Mouse (Mus musculus) neural tube, embryonic 10.5 days (tissue): ENCODE results near the gene Tmem30b.
"Not testable (repeated sequence)": the region's sequence is repeated elsewhere in the genome, so short reads cannot be mapped to it uniquely, and the experiment has no call there.

Source experiments
- DNase-seq: peaks from one replicate; pipeline ENCODE4 v3.0.0-alpha.2; 2017; ENCODE audit warnings: low spot score; ENCODE audit errors: extremely low spot score

Gene Tmem30b

GRCm38 (mm10) chr12:73546086-73546711 lies at the start of gene Tmem30b:
TSS of gene Tmem30b (minus strand) at chr12:73546392.
- DNase-seq, result no peak

DNA sequence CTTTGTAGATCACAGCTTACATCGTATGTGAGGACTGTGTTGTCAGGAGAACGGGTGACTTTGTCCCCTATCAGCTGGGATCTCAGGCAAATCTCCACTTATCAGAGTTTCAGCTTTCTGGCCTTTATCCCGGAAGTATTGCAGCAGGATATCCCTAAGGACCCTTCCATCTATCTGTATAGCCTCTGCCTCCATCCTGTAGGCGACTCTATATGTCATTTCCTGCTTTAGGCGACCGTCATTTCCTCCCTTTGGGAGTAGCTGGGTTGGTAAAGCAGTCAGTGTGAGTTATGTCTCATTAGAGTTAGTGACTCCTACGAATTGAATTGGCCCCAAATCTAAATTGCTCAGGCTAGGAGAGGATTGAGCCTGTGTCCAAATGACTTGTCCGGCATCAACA lies 49.0 kb upstream of the Tmem30b start:
- DNase-seq, result no peak

- no peak for DNase-seq
Observed at GRCm38 (mm10) chr12:73594177-73594745, 48.1 kb upstream of the Tmem30b start.

DNA sequence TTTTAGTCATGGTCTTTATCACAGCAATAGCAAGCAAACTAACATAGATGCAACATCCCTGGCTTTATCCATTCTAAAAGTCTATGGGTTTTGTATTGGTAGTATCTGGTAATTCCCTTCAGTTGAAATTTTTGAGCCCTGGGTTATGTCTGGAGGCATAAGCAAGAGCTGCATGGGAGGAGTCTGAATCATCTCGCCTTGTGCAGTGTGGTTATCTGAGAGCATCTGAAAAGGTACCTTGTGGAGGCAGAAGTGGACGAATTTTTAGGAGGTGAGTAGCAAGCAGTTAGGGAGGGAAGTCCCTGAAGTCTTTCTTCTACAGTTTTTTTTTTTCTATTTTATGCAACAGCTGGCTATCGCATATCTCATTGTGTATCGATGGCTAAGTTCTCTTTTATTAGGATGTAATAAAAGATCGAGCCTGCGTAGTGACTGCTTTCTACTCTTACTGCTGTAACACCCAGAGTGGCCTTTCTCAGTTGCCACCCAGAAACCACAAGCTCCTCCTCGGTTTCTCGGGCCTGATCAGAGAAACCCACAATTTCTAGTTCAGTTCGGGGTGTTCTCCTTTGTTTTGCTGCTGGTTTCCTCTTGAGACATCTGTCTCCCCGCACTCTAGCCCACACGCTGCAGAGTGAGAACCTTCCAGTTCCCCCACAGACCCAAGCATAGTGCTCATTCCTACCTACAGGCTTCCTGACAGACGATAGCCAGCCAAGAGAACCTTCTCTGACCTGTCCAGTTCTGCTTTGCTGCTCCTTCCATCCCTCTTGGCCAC lies 47.0 kb upstream of the Tmem30b start:
- no peak for DNase-seq

GRCm38 (mm10) chr12:73591625-73592024 lies 45.4 kb upstream of the Tmem30b start:
- no peak for DNase-seq

- no peak for DNase-seq
Observed at GRCm38 (mm10) chr12:73590627-73591276, 44.6 kb upstream of the Tmem30b start.

GRCm38 (mm10) chr12:73587262-73587661 lies 41.1 kb upstream of the Tmem30b start:
- DNase-seq, result no peak

DNA sequence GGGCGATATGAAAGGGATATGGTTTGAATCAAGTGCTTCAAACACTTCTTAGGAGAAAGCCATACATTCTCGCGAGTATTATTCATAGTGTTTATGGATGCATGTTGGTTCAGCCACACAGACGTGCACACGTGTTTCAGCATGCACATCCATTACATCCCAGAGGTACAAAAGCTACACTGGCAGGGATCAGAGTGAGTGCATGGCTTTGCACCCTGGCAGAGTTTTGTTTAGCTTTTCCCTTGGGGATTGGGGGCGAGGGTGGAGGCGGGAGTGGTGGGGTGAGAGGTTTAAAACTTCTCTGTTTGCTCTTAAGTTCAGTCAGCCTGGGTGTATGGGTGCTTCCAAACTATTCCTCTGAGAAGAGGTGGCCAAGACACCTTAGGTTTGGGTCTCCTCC lies 39.7 kb upstream of the Tmem30b start:
- DNase-seq, result peak; percentile 39

DNA sequence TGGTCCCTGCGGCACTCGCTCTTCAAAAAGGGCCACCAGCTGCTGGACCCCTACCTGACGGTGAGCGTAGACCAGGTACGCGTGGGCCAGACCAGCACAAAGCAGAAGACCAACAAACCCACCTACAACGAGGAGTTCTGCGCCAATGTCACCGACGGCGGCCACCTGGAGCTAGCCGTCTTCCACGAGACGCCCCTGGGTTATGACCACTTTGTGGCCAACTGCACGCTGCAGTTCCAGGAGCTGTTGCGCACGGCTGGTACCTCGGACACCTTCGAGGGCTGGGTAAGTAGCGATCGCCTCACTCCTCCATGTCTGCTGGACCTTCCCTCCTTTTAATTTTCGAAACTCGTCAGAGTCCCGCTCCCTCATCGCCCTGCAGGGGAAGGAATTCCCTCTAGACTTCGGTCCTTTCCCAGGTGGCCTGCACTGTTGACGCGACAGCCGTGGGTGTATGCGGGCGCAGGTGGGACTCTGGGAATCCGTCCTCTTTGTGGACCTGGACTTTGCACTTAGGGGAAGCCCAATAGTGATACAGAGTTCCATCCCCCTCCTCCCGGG lies 39.1 kb upstream of the Tmem30b start:
- peak; percentile 60 for DNase-seq

DNA sequence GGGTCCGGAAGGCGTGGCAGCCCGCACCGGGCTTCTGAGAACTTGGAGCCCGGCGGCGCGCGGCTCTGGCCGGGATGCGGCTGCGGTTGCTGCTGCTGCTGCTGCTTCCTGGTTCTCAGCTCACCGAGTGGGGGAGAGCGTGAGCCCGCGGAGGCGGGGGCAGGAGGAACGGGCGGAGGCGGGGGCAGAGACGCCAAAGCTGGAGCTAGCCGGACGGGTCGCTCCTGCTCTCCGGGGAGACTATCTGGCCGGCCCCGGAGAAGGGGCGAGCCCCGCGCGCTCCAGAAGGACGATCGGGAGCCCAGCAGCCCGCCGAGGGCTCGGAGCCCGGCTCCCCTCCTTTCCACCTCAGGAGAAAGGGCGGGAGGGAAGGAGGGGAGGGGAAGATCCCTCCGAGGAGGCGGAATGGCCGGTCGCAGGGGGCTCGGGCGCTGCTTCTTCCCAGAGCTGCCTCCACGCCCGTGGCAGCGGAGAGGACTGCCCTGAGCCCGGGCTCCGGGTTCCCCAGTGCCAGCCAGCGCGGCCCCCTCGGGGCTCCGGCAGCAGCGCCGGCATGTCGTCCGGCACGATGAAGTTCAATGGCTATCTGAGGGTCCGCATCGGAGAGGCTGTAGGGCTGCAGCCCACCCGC lies 38.5 kb upstream of the Tmem30b start, which contains the start of gene Prkch:
TSS of gene Prkch (plus strand) at position 187 of the 631 bp plus-strand sequence.
- peak; percentile 85 for DNase-seq

- DNase-seq, result no peak
Observed at GRCm38 (mm10) chr12:73583813-73584609, 37.8 kb upstream of the Tmem30b start.

DNA sequence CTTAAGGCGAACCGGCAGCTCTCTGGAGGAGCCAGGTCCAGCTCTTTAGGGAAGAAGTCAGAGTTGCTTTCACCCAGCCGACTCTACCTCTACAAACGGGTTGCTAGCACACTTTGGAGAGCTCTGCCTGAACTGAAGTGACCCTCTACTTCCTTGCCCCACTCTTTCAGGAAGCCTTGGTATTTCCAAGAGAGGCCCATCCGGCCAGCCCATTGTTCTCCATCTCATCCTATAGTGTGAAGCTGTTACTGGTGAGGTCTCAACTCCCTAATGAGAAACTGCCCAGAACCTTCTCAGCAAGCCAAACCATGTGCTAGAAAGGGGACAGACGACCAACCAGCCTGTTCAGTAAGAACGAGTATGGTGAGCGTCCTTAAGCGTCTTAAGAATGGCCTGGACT lies 37.1 kb upstream of the Tmem30b start:
- no peak for DNase-seq

GRCm38 (mm10) chr12:73580811-73581210 lies 34.6 kb upstream of the Tmem30b start:
- DNase-seq, result no peak

DNA sequence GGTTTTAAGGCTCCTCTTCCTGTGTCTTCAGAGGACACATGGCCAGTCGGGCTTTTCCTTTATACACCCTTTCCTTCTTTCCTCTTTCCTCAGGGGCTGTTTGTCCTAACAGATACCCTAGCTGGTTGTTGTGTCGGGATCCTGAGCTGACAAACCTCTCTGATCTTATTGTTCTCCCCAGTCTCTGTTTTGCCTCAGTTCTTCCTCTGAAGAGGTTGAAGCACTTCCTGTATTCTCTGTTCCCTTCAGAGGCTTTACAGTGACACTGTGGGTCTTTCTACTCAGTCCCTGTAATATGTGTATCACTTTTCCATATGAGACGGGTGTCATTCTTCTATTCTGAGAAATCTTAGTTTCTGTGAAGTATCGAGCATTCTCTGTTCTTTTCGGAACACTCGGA lies 31.9 kb upstream of the Tmem30b start:
- no peak for DNase-seq

DNA sequence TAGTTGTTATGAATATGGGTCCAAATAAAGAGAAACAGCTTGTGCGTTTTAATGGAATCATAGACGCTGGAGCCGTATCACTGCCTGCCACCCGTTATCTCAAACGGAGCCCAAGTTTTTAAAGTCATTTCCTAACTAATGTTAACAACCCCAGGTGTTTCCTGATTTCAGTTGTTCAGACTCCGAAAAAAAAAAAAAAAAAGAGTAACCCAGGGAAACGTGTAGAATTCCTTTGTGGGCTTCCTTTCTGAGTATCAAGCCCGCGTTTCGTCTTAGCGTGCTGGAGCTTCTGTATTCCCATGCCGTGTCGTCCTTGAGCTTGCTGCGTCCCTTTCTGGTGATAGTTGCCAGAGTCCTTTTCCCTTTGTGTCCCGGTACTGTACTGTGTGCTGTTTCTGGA lies 28.4 kb upstream of the Tmem30b start:
- DNase-seq, result no peak

DNA sequence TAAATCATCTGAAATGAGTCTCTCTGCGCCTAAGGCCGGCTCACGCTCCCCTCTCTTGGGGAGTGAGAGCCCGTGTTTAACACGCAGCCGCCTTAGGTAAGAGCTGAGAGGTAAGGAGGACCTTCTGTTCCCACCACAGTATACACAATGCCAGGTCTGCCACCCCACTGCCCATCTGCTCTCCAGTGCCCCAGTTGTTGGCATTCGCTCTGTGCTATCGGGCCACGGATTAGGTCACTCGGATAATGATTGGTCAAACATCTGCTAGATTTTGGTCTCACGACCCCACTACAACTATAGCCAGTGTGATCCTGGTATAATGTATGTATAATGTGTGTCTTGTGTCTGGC lies 19.4 kb upstream of the Tmem30b start:
- DNase-seq, result no peak

DNA sequence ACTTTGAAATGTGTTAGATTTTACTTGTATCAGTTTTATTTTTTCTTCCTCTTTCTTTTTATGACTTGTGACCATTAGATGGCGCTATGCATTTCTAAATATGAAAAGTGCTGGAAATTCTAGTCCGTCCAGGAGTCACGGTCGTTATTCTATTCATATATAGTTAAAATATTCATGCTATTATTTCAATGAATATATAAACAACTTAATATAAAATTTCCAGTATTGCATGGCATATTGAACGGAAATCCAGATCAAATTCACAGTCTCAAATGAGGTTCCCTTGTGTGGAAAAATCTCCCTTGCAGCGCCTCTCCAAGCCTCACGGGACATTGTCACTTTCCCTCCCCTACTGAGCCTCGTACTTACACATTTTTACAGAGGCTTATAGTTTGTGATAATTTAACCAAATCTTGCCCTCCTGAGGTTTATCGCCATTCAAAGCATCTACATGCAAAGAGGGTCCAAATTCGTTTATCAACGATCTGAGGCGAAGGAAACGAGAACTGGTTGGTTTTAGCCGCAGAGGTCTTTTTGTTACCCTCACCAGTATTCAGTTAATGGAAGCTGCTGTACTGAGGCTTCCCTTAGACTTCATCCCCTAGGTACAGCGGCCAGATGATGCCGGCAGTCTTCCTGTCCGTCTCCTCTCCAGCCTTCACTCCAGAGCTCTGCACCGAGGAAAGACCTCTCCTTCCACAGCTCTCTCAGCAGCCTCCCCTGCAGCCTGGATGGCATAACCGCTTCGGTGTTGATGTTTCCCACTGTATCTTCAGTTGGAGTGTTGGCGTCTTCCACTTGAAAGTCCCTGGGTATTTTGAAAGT lies 18.8 kb upstream of the Tmem30b start:
- no peak for DNase-seq

DNA sequence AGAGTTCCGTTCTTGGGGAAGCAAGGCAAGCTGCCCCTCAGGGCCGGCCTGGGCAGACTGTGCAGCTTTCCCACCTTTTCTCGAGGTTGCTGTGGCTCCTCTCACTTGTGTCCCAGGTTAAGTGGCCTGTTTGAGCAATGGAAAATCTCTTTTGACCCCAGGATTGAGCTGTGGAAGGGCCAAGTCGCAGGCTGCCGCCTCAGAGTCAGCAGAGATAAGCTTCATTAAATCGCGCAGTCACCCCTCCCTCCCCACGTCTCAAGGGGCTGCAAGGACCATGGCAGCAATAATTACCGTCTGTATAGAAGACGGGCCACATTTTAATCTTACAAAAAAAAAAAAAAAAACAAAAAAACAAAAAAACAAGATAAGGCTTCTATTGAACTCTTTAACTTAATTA lies 18.0 kb upstream of the Tmem30b start:
- DNase-seq, result no peak

GRCm38 (mm10) chr12:73563122-73563521 lies 16.9 kb upstream of the Tmem30b start:
- DNase-seq, result not testable (repeated sequence)

GRCm38 (mm10) chr12:73560091-73560490 lies 13.9 kb upstream of the Tmem30b start:
- DNase-seq, result no peak
